Mouse (Mus musculus) frontal cortex, adult 2 months (tissue): ENCODE results near the gene Xpot. TPM values are rescaled to one million over a fixed set of nuclear protein-coding genes. Genes with fewer than 3 reads are reported as not detected.

Source experiments
- DNase-seq, 2 experiments: peaks; one replicate each; pipeline ENCODE4 v3.0.0; 2022; ENCODE audit warnings: low spot score in 1 of 2; ENCODE audit errors: extremely low spot score in 1 of 2
- polyA plus RNA-seq: library from polyadenylated mRNA; depleted of rRNA; stranded (reverse); fragments of >200 nt; gene quantifications from 2 replicates; pipeline ENCODE4 v1.2.3, GENCODE M21; 2012

The Xpot gene
- polyA plus RNA-seq, 1 experiment: 71.6 TPM

GRCm38 (mm10) chr10:121625006-121625405, 1.1 kb downstream of the Xpot start:
- DNase-seq: no peak

- DNase-seq: no peak
Measured at GRCm38 (mm10) chr10:121623670-121624069, 2.5 kb downstream of the Xpot start.

GRCm38 (mm10) chr10:121622431-121622830, 3.7 kb downstream of the Xpot start:
- DNase-seq: no peak

- DNase-seq: no peak
Measured at GRCm38 (mm10) chr10:121615935-121616334, 10.2 kb downstream of the Xpot start.

- DNase-seq: no peak
Measured at GRCm38 (mm10) chr10:121615146-121615870, 10.8 kb downstream of the Xpot start.

GRCm38 (mm10) chr10:121613570-121613969, 12.6 kb downstream of the Xpot start:
- DNase-seq: no peak

- DNase-seq: no peak
Measured at GRCm38 (mm10) chr10:121612448-121612847, 13.7 kb downstream of the Xpot start.

- no peak for DNase-seq
Measured at GRCm38 (mm10) chr10:121611587-121611986, 14.5 kb downstream of the Xpot start.

- DNase-seq: no peak
Measured at GRCm38 (mm10) chr10:121608177-121608576, 18.0 kb downstream of the Xpot start.

- DNase-seq: no peak
Measured at GRCm38 (mm10) chr10:121604632-121605344, 21.3 kb downstream of the Xpot start.

GRCm38 (mm10) chr10:121603556-121603955, 22.6 kb downstream of the Xpot start:
- DNase-seq: no peak

- no peak for DNase-seq
Measured at GRCm38 (mm10) chr10:121601272-121601671, 24.9 kb downstream of the Xpot start.

GRCm38 (mm10) chr10:121596580-121596979, 29.6 kb downstream of the Xpot start:
- DNase-seq: no peak

- no peak for DNase-seq
Measured at GRCm38 (mm10) chr10:121591106-121591505, 35.0 kb downstream of the Xpot start.

- no peak for DNase-seq
Measured at GRCm38 (mm10) chr10:121587371-121587840, 38.7 kb downstream of the Xpot start.

- DNase-seq: peak; percentile 76 to 94
Measured at GRCm38 (mm10) chr10:121586675-121587370, 39.3 kb downstream of the Xpot start, which contains the start of gene Tbk1. Gene Tbk1, minus strand, starts transcription at chr10:121586787.

GRCm38 (mm10) chr10:121585791-121586642, 40.1 kb downstream of the Xpot start:
- no peak for DNase-seq

GRCm38 (mm10) chr10:121585056-121585790, 40.9 kb downstream of the Xpot start:
- no peak for DNase-seq

GRCm38 (mm10) chr10:121584033-121584432, 42.1 kb downstream of the Xpot start:
- no peak for DNase-seq

- no peak for DNase-seq
Measured at GRCm38 (mm10) chr10:121583016-121583415, 43.1 kb downstream of the Xpot start.
